Mouse (Mus musculus) adrenal gland, adult (tissue): ENCODE data around the gene Plxnb3.
"Not testable (repeated sequence)": the region's sequence is repeated elsewhere in the genome, so short reads cannot be mapped to it uniquely, and the experiment has no call there.

Experiments
- DNase-seq, 2 experiments: peaks; one replicate each; pipeline ENCODE4 v3.0.0; 2022 to 2023; ENCODE audit warnings: low spot score in 1 of 2; ENCODE audit not compliant: inconsistent age in 2 of 2

Gene Plxnb3

DNA sequence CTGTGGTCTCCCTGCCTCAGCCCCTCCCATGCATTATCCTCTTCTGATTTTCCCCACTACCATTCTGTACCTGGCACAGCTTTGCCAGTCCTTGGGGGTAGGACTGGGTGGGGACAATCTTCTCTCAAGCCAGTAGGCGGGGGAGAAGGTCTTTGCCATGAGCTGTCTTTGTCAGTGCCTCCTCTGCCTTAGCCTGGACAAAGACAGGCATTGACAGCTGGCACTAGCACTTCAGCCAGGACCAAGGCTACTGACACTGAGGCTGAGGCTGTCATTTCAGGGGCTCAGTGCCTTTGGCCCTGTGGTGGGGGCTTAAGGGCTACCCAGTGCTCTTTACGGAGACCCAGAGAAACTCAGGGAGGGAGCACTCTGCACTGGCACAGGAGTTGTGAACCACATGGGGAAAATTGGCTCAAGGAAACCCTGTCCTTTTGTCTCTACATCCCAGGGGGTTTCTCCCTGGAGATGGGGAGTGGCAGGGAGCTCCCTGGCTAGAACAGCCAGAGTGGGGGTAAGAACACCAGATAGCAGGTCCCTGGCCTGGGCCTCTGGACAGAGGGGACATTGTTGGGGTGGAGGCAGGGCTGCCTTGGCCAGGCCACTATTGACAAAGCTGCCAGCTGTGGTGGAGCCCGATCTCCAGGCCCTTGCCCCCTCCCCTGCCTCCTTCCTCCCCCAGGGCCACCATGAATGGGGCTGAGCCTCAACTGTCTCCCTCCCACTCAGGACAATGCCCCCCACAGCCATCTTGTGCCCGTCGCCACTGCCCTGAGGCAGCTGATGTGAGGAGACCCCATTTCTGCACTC is at the start of gene Plxnb3:
Gene Plxnb3 (plus strand): TSS at position 757 of the 807 bp plus-strand sequence.
- DNase-seq: no peak

DNA sequence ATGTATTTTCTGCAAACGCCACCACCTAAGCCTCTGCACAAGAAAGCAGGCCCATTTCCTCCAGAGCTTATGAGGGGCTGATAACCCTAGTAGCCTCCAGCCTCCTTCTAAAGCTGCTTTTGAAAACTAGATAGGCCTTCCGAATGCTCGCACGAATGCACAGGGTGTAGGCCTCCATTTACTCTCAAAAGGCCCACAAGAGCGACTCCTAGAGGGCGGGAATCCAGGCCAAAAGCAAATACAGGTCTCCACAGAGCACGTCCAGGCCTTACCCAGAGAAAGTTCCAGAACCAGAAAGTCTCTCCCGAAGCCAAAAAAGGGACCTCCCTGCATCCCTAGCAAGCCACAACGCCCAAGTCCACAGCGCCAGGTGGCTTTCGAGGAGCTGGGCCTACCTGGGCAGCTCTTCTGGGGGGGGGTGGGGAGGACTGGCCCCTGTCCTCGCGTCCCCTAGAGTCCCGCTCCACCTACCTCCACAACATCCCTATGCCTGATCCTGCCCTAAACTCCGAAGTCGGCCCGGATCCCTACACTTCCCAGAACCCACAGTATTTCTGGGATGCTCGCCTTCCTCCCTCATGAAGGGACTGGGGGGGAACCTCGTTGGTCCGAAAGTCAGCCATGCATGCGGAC is 41.3 kb upstream of the Plxnb3 start:
- DNase-seq: peak; percentile 48 to 82

DNA sequence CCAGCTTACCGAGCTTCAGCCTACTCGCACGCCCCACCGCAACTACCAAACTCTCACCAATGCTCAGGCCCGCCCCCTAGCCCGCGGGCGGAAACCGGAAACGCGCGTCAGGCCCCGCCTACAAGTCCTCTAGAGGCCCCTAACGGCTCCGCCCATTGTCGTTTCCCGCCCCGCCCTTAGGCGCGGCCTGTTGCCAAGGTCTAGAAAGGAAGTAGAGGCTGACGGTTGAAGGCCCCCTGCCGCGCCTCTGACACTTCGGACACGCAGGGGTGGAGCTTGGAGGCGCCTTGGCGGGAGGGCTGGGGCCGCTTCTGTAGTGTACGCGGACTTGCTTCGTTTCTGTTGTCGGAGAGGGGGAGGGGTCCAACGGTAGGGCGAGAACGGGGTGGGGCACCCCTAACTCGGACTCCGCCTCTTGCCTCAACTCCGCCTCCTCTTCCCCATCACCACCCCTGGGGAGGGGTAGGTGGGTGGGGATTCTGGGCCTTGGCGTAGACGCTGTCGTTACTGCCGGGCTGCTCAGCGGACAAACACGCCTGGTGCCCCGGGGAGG is 40.7 kb upstream of the Plxnb3 start, which contains the start of the genes Bcap31 and Abcd1:
Gene Bcap31 (minus strand): TSS at position 67 of the 553 bp plus-strand sequence.
Gene Abcd1 (plus strand): TSS at position 489 of the 553 bp plus-strand sequence.
- peak; percentile 95 to 98 for DNase-seq

DNA sequence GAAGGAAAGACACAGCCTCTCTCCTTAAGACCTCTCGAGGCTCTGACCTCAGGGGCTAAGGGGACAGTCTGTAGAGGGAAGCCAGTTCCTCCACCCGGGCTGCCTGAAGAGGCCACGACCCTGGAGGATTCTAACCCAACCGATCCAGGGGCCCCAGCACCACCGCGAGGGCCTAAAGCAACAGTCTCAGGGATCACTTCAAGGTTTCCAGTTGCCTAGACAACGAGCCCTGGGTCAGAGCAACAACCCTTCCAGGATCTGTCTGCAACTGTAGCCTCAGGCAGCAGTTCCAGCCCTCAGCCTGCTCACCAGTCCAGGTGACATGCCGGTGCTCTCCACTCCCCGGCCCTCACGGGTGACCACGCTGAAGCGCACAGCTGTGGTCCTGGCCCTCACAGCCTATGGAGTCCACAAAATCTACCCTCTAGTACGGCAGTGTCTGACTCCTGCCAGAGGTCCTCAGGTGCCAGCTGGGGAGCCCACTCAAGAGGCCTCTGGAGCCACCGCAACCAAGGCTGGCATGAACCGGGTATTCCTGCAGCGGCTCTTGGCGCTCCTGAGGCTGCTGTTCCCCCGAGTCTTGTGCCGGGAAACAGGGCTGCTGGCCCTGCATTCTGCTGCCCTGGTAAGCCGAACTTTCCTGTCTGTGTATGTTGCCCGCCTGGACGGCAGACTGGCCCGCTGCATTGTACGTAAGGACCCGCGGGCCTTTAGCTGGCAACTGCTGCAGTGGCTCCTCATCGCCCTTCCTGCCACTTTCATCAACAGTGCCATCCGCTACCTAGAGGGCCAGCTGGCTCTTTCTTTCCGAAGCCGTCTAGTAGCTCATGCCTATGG is 40.0 kb upstream of the Plxnb3 start:
- no peak for DNase-seq

DNA sequence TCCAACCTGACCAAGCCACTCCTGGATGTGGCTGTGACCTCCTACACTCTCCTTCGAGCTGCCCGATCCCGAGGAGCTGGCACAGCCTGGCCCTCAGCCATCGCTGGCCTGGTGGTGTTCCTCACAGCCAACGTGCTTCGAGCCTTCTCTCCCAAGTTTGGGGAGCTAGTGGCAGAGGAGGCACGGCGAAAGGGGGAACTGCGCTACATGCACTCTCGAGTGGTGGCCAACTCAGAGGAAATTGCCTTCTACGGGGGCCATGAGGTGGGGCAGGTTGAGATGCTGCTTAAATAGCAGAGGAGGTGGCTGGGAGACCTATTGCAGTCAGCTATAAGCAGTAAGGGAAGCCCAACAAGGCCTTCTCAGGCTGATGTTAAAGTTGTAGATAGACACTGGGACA is 39.2 kb upstream of the Plxnb3 start:
- DNase-seq: peak; percentile 45 to 56

DNA sequence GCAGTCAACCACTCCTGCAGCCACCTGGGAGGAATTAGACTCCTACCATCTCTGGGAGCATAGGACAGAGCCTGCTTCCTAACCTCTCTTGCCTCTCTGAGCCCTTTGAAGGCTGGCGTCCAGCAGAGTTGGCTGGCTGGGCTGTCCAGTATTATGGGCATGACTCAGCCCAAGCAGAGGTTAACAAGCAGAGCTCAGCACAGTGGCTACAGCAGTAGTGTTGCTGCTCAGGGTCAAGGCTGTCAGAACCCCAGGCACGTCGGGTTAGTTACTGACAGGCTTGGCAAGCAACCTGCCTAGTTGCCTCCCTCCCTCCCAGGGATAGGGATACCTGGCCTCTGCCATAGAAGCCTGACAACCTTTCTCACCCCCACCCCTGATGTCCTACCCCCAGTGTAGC is 38.6 kb upstream of the Plxnb3 start:
- peak; percentile 74 to 85 for DNase-seq

DNA sequence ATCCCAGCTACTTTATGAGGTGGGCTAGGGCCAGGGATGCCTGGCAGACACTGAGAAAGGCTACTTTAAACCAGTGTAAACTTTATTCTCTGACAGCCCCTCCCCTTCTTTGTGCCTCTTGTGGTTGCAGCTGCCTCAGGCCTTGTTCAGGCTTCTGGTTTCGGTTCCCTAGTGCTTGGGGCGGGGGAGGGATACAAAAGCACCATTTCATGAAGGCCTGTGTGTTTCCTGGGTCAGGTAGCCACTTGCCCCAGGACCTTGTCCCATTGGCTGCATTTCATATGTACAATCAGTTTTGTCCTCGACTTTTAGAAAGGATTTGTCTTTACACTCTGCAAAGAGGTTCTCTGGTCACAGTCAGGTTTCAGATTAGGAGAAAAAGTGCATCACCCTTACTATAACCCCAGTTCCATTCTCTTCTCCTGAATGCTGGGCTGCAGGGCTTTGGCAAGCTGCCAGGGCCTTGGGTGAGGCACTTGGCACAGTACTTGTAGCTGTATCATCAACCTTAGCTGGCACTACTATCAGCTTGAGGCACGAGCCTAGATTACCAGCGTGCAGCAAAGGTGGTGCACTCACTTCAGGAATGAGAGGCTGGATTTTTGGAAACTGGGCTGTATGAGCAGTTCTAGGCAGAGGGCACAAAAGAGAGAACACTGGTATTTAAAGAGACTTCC is 38.1 kb upstream of the Plxnb3 start:
- peak; percentile 71 to 87 for DNase-seq

DNA sequence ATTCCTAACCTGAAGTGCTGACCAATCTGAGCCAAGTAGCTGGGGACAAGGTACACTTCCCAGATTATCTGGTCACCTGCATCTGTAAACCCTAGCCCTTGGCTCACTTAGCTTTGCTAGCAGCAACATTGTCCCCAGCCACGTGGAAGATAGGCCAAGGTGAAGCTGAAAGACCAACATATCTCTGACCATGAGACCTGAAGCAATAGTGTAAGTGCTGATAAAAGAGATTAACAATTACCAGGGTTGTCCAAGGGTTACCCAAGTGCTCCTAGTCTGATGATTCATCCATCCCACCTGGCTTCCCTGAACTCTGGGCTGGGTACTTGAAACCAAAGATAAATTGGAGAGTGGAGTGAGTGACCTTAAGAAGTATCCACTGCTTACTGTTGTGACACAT is 26.0 kb upstream of the Plxnb3 start:
- DNase-seq: no peak

DNA sequence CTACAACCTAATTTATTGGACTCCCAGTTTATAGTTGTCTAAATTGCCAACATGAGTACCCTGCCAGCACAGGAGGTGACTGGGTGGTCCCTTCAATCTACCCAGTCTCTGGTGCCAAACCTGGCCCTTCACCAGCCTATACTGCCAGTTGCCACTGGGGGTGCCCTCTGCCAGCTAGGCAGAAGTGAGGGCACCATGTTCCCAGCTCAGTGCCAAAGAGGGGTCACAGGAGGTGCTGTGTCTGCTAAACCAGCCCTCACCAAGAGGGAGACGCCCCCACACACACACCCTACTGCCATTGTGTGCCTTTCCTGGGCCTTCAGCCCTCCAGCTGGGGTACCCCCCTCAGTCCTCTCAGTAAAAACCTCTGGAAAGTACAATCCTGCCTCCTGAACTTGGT is 18.7 kb upstream of the Plxnb3 start:
- no peak for DNase-seq

DNA sequence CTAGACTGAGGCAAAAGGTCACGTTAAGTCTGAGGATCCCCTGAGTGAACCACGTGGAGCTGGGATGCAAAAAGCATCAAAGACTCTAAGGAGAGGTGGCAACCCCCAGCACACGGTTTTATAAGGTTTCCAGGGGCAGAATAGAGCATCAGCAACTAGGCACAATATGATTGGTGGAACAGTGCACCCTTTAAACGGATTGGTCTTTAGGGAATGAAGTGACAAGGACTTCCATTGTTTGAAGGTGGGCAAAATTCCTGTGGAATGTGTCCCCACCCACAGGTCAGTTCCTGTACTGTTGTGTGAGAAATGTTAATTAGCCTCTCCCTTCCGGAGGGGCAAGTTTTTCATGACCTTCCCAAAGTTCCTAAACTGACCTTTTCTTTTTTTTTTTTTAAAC is 17.7 kb upstream of the Plxnb3 start:
- DNase-seq: no peak

DNA sequence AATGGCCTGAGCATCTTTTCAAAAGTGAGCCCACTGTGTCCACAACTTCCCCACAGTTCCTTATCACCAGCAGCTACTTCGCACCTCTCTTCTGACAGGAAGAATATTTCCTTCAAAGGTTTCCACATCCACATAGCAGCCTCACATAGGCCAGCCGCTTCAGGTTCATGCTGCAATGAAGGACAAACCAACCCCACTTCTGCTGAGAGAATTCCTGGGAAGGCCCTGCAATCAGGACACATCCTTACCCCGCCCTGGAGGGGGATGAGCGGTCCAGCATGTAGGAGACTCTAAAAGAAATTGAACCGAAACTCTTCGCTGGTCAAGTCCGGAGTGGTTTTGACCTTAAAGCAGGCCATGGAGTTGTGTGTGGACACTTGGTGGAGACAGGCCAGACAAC is 17.0 kb upstream of the Plxnb3 start:
- not testable (repeated sequence) for DNase-seq

DNA sequence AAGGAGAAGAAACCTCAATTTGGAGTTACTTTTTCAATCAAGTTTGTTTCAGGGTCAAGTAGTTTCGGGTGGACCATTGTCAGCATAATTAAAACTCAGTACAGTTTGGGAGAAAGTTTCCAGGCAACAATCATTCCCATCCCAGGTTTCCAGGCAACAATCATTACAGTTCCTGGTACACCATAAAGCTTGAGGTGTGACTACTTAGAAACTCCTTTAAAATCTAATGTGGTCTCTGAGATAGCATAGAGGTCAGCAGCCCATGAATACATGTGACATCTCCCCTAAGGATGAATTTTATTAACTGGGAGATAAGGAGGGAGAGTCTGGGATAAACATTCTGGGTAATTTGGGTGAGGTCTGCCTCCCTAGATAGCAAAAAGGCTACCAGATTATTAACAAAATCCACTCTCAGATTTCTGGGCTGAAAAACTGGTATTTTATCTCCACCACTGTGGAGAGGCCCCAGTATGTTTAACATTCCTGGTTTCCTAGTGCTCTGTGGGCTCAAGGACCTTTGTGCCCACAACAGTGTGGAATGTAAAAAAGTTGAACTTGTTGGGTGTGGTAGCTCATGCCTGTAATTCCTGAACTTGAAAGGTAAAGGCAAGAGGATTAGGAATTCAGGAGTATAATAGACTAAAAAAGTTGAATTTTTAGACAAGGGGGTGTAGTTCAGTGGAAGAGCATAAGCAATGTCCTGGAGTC is 12.0 kb upstream of the Plxnb3 start:
- no peak for DNase-seq

DNA sequence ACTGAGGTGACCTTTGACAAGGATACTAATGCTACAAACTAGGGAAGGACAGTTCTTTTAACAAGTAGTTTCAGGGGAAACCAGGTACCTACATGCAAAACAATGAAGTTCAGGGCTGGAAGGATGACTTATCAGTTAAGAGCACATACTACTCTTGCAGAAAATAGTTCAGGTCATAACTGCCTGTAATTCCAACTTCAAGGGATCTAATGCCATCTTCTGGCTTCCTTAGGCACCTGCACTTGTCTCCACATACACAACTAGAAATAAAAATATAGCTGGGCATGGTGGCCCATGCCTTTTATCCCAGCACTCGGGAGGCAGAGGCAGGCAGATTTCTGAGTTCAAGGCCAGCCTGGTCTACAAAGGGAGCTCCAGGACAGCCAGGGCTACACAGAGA is 7.9 kb upstream of the Plxnb3 start:
- DNase-seq: no peak

DNA sequence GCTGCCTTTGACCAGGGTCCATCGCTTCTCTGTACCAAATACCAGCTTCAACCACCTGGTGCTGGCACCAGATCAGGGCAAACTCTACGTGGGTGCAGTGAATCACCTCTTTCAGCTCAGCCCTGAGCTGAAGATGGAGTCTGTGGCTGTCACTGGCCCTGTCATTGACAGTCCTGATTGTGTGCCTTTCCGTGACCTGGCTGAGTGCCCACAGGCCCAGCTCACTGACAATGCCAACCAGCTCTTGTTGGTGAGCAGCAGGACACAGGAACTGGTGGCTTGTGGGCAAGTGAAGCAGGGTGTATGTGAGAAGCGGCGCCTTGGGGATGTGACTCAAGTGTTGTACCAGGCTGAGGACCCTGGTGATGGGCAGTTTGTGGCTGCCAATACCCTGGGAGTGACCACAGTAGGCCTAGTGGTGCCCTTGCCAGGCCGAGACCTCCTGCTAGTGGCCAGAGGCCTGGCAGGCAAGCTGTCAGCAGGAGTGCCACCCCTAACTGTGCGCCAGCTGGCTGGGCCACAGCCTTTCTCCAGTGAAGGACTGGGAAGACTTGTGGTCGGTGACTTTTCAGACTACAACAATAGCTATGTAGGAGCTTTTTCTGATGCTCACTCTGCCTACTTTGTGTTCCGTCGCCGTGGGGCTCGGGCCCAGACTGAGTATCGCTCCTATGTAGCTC is 1.9 kb downstream of the Plxnb3 start:
- DNase-seq: peak in 1 of 2 experiments; percentile 53

DNA sequence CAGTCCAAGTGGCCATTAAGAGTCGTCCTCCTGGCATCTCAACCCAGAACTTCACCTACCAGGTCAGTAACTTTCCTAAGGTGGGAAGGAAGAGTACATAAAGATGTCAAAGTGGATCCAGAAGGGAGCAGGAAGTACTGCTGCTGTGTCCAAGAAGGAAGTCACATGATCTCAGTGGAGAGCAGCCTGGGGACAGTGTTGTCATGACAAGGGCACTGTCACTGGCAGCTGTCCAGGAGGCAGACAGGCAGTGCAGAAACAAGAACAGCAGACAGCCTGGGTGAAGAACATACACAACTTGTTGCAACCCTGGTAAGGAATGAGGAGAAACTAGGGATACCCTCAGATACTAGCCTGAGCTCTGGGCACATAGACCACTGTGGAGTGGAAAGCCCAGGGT is 8.4 kb downstream of the Plxnb3 start:
- peak; percentile 79 to 87 for DNase-seq

DNA sequence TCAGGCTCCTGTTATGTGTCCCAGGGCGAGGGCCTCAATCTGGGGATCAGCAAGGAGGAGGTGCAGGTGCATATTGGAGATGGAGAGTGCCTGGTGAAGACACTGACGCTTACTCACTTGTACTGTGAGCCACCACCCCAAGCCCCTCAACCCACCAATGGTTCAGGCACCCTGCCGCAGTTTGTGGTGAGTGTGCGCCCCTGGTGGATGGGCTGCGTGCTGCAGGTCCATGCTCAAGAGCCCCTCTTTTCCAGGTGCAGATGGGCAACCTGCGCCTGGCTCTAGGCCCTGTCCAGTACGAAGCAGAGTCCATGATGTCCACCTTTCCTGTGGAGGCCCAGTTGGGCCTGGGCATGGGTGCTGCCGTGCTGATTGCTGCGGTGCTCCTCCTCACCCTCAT is 10.4 kb downstream of the Plxnb3 start:
- DNase-seq: peak in 1 of 2 experiments; percentile 11

DNA sequence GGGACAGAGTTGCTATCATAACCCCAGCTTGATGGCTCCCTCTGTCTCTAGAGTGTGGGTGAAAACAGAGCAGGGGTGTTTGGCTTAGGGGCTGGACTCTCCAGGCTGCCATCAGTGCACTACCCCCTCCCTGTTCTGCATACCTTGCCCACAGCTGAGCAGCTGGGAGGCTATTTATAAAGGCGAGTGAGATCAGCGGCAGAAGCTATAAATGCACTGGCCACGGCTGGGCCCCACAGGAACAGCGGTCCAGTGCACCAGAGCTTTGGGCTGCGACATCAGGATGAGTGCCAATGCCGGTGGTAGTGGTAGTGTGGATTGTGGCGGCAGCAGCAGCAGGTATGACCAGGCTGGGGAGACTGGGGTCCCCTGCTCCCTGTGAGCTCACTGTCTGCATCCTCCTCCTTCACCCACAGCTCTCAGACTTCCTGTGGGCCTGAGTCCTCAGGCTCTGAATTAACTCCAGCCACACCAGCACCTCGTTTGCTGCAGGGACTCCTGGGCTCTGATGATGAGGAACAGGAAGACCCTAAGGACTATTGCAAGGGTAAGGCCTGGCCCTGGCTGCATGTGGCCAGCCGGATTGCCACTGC is 17.4 kb downstream of the Plxnb3 start, which contains the start of gene Srpk3:
Gene Srpk3 (plus strand): TSS at position 238 of the 593 bp plus-strand sequence.
- DNase-seq: no peak

DNA sequence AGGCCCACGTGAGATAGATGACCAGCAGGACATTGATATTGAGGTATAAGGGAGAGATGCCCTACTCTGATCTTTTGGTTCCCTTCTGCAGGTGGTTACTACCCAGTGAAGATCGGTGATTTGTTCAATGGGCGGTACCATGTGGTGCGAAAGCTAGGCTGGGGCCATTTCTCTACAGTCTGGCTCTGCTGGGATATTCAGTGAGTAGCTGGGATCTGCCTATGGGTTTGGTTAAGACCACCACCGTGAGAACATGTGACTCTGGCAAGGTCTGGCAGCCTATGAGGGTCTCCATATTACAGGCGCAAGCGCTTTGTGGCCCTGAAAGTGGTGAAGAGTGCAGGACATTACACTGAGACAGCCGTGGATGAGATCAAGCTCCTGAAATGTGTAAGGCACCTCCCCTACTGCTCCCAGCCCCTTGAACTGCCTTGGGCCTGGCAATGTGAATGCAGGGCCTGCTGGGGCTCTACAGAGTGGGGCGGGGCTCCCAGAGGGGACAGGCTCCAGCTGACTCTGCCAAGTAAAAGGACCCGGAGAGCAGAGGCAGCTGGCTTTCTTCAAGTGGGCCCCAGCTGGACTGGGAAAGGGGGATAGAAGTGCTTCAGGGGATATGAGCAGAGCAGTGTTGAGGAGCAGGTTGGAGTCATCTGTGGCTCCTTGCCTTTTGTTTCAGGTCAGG is 18.1 kb downstream of the Plxnb3 start:
- DNase-seq: no peak
